Mouse (Mus musculus) embryonic facial prominence, embryonic 10.5 days (tissue): ENCODE results near the gene Rnf126. TPM values are rescaled to one million over a fixed set of nuclear protein-coding genes. Genes with fewer than 3 reads are reported as not detected.
A peak's percentile ranks its signal among the peaks of the same experiment; 100 is the strongest.
"Not testable (repeated sequence)": the region's sequence is repeated elsewhere in the genome, so short reads cannot be mapped to it uniquely, and the experiment has no call there.

Source experiments
- DNase-seq: peaks from one replicate; pipeline ENCODE4 v3.0.0-alpha.2; 2017; ENCODE audit warnings: low spot score
- H3K27ac ChIP-seq: fragments of 300-500 bp; sonication (generic); replicated peaks from 2 replicates; pipeline ENCODE4 v1.5.1; 2016; ENCODE audit warnings: mild to moderate bottlenecking
- H3K27me3 ChIP-seq: fragments of 300-500 bp; sonication (generic); replicated peaks from 2 replicates; pipeline ENCODE4 v1.6.1; 2016; ENCODE audit warnings: low read depth, mild to moderate bottlenecking; ENCODE audit not compliant: poor library complexity, severe bottlenecking
- H3K36me3 ChIP-seq: fragments of 300-500 bp; sonication (generic); replicated peaks from 2 replicates; pipeline ENCODE4 v1.6.1; 2016; ENCODE audit warnings: mild to moderate bottlenecking, moderate library complexity
- H3K4me1 ChIP-seq: fragments of 300-500 bp; sonication (generic); 2 replicates; pipeline ENCODE4 v1.6.1; 2016
- H3K4me3 ChIP-seq: fragments of 300-500 bp; sonication (generic); 2 replicates; pipeline ENCODE4 v1.5.1; 2016; ENCODE audit warnings: mild to moderate bottlenecking, moderate library complexity
- H3K9me3 ChIP-seq: fragments of 300-500 bp; sonication (generic); 2 replicates; pipeline ENCODE4 v1.6.1; 2016; ENCODE audit warnings: mild to moderate bottlenecking
- WGBS: fragments of 180-500 bp; shearing (Covaris S2); methylation state at CpG from one replicate; pipeline ENCODE4 v1.1.7; 2016; 5-methylcytosine and 5-hydroxymethylcytosine counted together
- polyA plus RNA-seq: library from polyadenylated mRNA; unstranded; fragments of >200 nt; fragmentation: Nextera tagmentation; extraction: Ambion mirVana; gene quantifications from 2 replicates; pipeline ENCODE4 v1.2.1, GENCODE M21; 2016

Rnf126 gene
- polyA plus RNA-seq, 1 experiment from 2014 or later = 125 TPM

DNA sequence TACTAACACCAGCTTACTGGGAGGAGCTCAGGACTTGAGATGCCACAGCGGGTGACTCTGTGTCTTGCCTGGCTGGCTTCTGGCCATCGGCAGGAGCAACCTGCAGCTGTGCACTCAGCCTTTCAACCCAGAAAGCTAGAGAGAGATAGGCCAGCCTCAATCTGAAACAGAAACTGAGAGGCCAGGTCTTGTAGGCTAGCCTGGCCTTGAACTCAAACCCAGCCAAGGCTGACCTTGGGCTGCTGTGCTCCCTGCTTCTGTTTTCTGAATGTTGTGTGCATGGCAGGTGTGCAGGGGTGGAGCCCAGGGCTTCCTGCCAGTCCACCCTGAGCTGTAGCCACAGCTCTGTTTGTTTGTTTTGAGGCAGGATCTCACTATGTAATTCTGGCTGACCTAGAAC, 6.5 kb upstream of the Rnf126 start:
- Histone ChIP-seq H3K36me3 (no peaks in the 10 kb centered on the region), H3K27ac (no peak overlapping the region), H3K9me3 (peaks cover 7% of the 10 kb centered on the region; the same call in 1 of the 2 replicates), H3K4me3 (no peak overlapping the region), H3K27me3 (peaks cover 34% of the 10 kb centered on the region), H3K4me1 (peaks cover 21% of the 10 kb centered on the region)
- no peak for DNase-seq
- WGBS = 96% methylated on average over 2 of the region's 2 CpGs

DNA sequence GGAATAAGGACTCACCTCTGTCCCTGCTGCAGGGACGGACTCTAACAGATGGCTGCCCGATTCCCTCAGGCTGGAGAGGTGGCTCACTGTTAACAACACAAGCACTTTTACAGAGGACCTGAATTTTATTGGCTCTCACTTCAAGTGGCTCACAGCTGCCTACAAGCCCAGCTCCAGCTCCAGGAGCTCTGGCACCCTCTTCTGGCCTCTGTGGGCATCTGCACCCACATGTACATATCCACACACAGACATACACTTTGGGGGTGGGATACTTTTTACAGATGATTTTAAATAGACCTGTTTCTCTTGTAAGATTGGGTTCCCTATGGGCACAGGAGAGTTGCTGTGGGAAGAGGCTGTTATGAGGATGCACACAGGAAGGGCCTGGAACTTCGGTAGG, 5.6 kb upstream of the Rnf126 start:
- 89% methylated on average over 3 of the region's 3 CpGs for WGBS
- no peak for DNase-seq
- Histone ChIP-seq H3K27ac (no peak overlapping the region), H3K27me3 (peaks cover 25% of the 10 kb centered on the region), H3K9me3 (peaks cover 7% of the 10 kb centered on the region; the same call in 1 of the 2 replicates), H3K4me3 (no peak overlapping the region), H3K4me1 (peaks cover 21% of the 10 kb centered on the region), H3K36me3 (no peaks in the 10 kb centered on the region)

DNA sequence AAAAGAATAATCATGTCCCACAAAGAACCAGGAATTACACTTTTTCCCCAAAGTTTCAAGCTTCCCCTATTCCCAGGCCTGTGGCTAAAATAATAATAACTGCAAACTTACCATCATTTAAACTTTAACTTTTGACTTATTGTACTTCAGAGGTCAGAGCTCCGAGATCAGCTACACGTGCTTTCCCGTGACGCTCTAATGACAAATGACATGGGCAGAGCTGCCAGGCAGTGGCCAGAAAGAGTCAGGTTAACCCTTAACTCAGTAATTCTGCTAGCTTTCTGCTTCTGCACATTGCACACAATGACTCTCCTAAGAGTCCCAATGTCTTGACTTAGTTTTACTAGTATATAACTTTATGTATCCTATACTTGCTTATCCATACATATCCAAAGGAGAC, 2.6 kb upstream of the Rnf126 start:
- no peak for DNase-seq
- Histone ChIP-seq H3K27ac (no peak overlapping the region), H3K4me3 (no peak overlapping the region), H3K36me3 (peaks cover 10% of the 10 kb centered on the region; the same call in 1 of the 2 replicates), H3K9me3 (peaks cover 7% of the 10 kb centered on the region; the same call in 1 of the 2 replicates), H3K4me1 (peaks cover 40% of the 10 kb centered on the region), H3K27me3 (0 out of 2 replicates have a peak, but pooled peaks cover 8% of the 10 kb centered on the region)
- WGBS = 51% methylated on average over 4 of the region's 4 CpGs

DNA sequence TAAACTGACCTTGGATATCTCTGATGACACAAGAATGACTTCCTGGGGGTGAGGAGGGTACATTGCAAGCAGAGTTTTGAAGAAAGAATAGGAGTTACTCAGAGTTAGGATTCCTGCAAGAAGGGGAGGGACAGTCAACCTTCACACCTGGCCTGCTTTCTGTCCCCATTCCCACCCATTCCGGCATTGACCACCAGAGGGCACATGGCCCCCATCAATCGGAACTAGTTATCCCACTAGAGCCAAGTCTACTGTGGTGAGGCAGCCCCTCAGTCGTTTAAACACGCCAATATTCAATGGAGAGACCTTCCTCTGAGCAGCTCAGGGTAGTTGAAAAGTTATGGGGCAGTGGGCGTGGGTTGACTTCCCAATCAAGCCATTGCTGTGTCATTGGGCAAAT, 1.6 kb upstream of the Rnf126 start:
- H3K4me1 ChIP-seq = peaks cover 49% of the 10 kb centered on the region
- H3K4me3 ChIP-seq = peak overlapping the region; percentile 79; the same call in 1 of the 2 replicates
- no peak overlapping the region for H3K27ac ChIP-seq
- H3K27me3 ChIP-seq = 0 out of 2 replicates have a peak, but pooled peaks cover 7% of the 10 kb centered on the region
- 2% methylated on average over 5 of the region's 5 CpGs for WGBS
- peak; percentile 89 for DNase-seq
- peaks cover 19% of the 10 kb centered on the region for H3K36me3 ChIP-seq
- peaks cover 7% of the 10 kb centered on the region; the same call in 1 of the 2 replicates for H3K9me3 ChIP-seq

DNA sequence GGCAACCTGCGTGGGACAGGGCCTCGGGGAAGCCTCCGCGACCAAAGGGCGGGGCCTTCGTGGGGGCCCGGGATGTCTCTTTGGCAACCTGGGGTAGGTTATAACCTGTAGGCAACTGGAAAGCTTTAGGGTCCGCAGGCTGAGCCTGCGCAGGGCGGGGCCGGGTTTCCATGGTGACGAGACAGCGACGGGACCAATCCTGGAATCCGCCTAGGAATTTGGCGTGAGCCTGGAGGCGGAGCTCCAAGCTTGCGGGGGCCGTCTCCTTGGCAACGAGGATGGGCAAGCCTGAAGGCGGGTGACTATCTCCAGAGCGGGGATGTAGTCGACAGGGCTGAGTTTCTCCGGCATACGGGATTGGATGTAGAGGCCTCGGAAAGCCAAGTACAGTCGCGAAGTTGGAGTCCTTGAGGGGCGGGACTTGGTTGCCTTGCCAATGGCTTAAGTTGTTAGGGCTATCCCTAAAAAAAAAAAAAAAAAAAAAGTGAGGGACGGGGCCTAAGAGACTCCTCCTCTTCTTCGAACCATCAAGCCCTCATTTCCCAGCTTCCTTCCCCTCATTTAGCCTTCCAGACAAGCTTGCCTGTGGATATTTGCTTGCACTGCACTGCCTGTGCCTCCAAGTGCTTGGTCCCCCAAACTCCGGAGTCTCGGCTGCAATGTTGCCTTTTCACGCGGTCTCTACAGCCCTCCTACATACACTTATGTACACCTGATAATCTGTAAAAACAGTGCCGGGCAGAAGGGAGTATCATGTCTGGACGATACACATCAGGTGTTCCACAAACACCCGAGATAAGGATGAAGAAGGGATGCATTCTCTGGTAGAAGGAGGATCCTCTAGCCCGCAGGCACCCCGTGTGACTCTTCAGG, 856 bp upstream of the Rnf126 start:
- Histone ChIP-seq H3K4me3 (peak overlapping the region; percentile 79), H3K36me3 (peaks cover 27% of the 10 kb centered on the region), H3K27me3 (0 out of 2 replicates have a peak, but pooled peaks cover 7% of the 10 kb centered on the region), H3K4me1 (peaks cover 49% of the 10 kb centered on the region), H3K27ac (peak overlapping the region; percentile 95), H3K9me3 (peaks cover 5% of the 10 kb centered on the region; the same call in 1 of the 2 replicates)
- peak; percentile 95 for DNase-seq
- 12% methylated on average over 40 of the region's 40 CpGs for WGBS

DNA sequence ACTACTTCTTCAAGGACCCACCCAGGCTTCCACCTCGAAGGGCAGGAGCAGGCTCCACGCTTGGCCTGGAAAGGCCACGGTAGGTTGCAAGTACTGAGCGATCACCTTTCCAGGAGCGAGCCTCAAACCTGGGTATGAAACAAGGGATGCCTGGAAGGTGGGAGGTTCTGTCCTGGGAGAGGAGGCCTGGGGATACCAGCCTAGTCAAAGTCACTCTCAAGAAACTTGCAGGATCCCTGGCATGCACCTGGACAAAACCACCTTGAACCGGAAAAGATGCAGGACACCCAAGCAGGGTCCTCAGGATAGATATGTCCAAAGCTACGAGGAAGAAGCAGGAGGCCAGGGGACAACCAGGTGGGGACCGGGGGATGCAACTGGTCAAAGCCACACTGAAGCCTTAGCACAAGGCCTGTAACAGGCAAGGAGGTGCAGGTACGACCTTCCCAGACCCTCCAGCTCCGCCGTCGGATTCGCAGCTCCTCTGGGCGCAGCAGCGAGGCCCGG, 698 bp downstream of the Rnf126 start:
- peak overlapping the region; percentile 79 for H3K4me3 ChIP-seq
- peaks cover 49% of the 10 kb centered on the region for H3K4me1 ChIP-seq
- peaks cover 42% of the 10 kb centered on the region for H3K36me3 ChIP-seq
- no peaks in the 10 kb centered on the region for H3K9me3 ChIP-seq
- WGBS = 10% methylated on average over 16 of the region's 16 CpGs
- 0 out of 2 replicates have a peak, but pooled peaks cover 4% of the 10 kb centered on the region for H3K27me3 ChIP-seq
- peak overlapping the region; percentile 95 for H3K27ac ChIP-seq
- DNase-seq = no peak

DNA sequence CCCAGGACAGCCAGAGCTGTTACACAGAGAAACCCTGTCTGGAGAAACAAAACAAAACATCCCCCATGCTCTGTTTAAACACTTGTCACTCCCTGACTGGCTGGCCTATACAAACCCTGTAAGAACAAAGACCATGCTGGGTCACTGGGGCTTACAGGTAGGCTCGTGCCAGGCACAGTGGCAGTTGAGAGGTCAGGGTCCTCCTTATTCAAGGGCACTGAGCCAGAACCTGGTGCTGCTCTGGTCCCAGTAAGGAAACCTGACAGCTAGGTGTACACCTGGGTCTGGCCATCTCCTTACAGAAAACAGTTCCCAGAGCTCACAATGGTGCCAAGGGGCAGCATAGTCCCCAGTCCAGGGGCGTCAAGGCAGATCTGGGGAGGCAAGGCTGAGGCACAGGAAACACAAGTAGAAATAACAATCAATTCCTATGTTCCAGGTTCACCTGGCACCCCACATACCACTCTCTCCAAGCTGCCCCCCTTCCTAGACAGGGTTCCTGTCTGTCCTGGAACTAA, 1.5 kb downstream of the Rnf126 start:
- WGBS = 82% methylated on average over 2 of the region's 2 CpGs
- peak overlapping the region; percentile 79 for H3K4me3 ChIP-seq
- peaks cover 50% of the 10 kb centered on the region for H3K36me3 ChIP-seq
- peaks cover 49% of the 10 kb centered on the region for H3K4me1 ChIP-seq
- H3K9me3 ChIP-seq = no peaks in the 10 kb centered on the region
- DNase-seq = no peak
- no peak overlapping the region; the same call in 1 of the 2 replicates for H3K27ac ChIP-seq
- no peaks in the 10 kb centered on the region for H3K27me3 ChIP-seq

DNA sequence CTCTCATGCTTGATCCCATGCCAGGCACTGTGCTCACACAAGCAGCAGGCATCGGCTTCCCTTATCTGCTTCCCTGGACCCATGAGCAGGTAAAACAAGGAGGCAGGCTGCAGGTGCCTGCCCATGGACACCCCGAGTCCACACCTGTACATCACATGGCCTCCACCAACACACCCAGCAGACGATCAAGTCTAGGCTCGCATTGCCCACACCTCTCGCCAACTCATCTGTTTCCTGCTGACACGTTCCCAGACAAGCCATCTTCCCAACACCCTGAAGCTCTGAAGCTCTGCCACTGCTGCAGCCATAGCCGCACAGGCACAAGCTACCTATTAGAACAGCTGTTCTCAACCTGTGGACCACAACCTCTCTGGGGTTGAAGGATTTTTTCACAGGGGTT, 2.5 kb downstream of the Rnf126 start:
- H3K27ac ChIP-seq = no peak overlapping the region
- no peaks in the 10 kb centered on the region for H3K9me3 ChIP-seq
- H3K4me3 ChIP-seq = peak overlapping the region; percentile 16; the same call in 1 of the 2 replicates
- 91% methylated on average over 7 of the region's 7 CpGs for WGBS
- DNase-seq = no peak
- H3K27me3 ChIP-seq = no peaks in the 10 kb centered on the region
- H3K4me1 ChIP-seq = peaks cover 49% of the 10 kb centered on the region
- H3K36me3 ChIP-seq = peaks cover 60% of the 10 kb centered on the region

DNA sequence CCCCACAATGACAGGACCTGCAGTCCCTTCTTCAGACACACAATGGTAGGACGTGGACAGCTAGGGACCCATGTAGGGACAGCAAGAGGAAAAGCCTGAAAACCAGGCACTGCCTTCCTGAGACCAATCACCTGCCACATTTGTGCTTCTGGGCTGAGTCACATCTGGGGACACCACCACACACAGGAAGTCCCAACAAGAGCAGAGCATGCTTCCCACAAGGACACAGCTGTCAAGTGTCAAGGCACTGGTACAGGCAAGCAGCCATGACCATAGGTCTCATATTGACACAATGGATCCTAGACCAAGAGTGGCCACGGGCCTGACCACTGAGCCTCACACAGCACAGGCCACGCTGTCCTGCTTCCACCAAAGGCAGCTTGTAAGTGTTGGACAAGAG, 3.9 kb downstream of the Rnf126 start:
- H3K4me1 ChIP-seq = peaks cover 39% of the 10 kb centered on the region
- H3K27me3 ChIP-seq = no peaks in the 10 kb centered on the region
- peaks cover 74% of the 10 kb centered on the region for H3K36me3 ChIP-seq
- 91% methylated on average over 3 of the region's 3 CpGs for WGBS
- DNase-seq = no peak
- H3K9me3 ChIP-seq = no peaks in the 10 kb centered on the region
- H3K4me3 ChIP-seq = no peak overlapping the region
- no peak overlapping the region for H3K27ac ChIP-seq

DNA sequence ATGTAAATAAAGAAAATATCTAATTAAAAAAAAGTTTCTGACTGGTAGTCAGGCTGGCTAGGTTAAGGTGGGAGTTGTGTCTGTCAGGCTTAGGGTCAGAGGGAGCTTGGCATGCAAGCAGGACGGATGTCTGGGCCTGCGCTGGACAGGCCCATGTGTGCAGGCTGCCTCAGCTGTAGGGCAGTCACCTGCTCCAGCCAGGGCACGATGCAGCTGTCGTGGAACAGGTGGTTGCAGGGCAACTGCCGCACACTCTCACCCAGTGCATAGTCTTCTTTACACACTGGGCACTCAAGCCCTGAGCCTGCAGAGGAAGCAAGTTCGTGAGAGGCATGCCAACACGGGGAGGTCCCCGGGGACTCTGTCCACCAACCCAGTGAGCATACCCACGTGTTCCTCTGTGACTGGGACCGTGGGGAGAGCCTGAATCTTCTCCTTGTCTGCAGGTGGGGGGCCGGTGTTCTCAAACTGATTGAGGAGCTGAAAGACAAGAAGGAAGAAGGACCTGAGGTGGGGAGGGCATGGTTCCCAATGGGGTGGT, 6.1 kb downstream of the Rnf126 start:
- Histone ChIP-seq H3K4me3 (0 out of 2 replicates have a peak overlapping the region, but pooled peaks have one; percentile 8), H3K27ac (no peak overlapping the region), H3K9me3 (no peaks in the 10 kb centered on the region), H3K27me3 (0 out of 2 replicates have a peak, but pooled peaks cover 6% of the 10 kb centered on the region), H3K4me1 (peaks cover 24% of the 10 kb centered on the region), H3K36me3 (peaks cover 96% of the 10 kb centered on the region)
- 92% methylated on average over 11 of the region's 11 CpGs for WGBS
- DNase-seq = no peak

DNA sequence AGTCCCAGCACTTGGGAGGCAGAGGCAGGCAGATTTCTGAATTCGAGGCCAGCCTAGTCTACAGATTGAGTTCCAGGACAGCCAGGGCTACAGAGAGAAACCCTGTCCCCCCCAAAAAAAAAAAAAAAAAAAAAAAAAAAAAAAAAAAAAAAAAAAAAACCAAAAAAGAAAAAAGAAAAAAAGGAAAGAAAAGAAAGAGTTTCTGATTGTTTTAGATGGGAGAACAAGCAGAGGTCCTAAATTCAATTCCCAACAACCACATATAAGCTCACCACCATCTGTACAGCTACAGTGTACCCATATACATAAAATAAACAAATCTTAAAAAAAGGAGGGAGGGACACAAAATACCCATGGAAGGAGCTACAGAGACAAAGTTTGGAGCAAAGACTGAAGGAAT, 7.1 kb downstream of the Rnf126 start:
- not testable (repeated sequence) for H3K9me3 ChIP-seq, H3K27me3 ChIP-seq, DNase-seq, H3K27ac ChIP-seq, H3K4me3 ChIP-seq
- WGBS = 90% methylated on average over 1 of the region's 1 CpGs
- H3K36me3 ChIP-seq = peaks cover 90% of the 10 kb centered on the region
- peaks cover 24% of the 10 kb centered on the region for H3K4me1 ChIP-seq

DNA sequence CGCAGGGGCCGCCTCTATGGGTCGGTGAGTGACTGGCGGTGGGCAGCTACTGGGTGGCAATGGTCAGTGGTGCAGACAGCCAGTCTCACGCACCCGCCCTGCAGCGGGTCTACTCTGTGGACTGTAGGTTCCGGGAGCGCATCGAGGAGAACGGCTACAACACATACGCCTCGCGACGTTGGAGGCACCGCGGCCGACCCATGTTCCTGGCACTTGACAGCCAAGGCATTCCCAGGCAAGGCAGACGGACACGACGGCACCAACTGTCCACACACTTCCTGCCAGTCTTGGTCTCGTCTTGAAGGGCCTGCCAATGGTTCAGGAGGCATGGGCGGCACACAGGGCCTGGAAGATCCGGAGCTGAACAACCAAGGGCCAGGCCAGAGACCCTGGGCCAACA, 10.1 kb downstream of the Rnf126 start:
- Histone ChIP-seq H3K36me3 (peaks cover 62% of the 10 kb centered on the region), H3K27me3 (0 out of 2 replicates have a peak, but pooled peaks cover 9% of the 10 kb centered on the region), H3K4me1 (peaks cover 14% of the 10 kb centered on the region), H3K27ac (no peak overlapping the region), H3K9me3 (no peaks in the 10 kb centered on the region), H3K4me3 (no peak overlapping the region)
- DNase-seq = no peak
- 91% methylated on average over 24 of the region's 24 CpGs for WGBS
